Mouse (Mus musculus) liver, embryonic 16.5 days (tissue): ENCODE data around the gene Cadps2. TPM values are rescaled to one million over a fixed set of nuclear protein-coding genes. Genes with fewer than 3 reads are reported as not detected.

Source experiments
- ATAC-seq: fragments of 200-750 bp; cut with Nextera tagmentation; 2 replicates; pipeline ENCODE4 v1.8.0; 2017; ENCODE audit warnings: low read depth, mild to moderate bottlenecking, moderate number of reproducible peaks, moderate library complexity
- H3K27ac ChIP-seq: fragments of 300-500 bp; sonication (generic); 2 replicates; pipeline ENCODE4 v1.5.1; 2014; ENCODE audit warnings: mild to moderate bottlenecking, low read length
- H3K27me3 ChIP-seq: fragments of 300-500 bp; sonication (generic); 2 replicates; pipeline ENCODE4 v1.6.1; 2014; ENCODE audit warnings: low read depth, low read length, mixed read lengths; ENCODE audit not compliant: control insufficient read depth, insufficient read depth
- H3K36me3 ChIP-seq: fragments of 300-500 bp; sonication (generic); 2 replicates; pipeline ENCODE4 v1.6.1; 2014; ENCODE audit warnings: mild to moderate bottlenecking; ENCODE audit not compliant: control insufficient read depth, insufficient read depth
- H3K4me1 ChIP-seq: fragments of 300-500 bp; sonication (generic); 2 replicates; pipeline ENCODE4 v1.6.1; 2014; ENCODE audit warnings: low read depth, low read length, mixed read lengths; ENCODE audit not compliant: control insufficient read depth
- H3K4me2 ChIP-seq: fragments of 300-500 bp; sonication (generic); 2 replicates; pipeline ENCODE4 v1.6.1; 2014; ENCODE audit warnings: low read depth, low read length, mixed read lengths
- H3K4me3 ChIP-seq: fragments of 300-500 bp; sonication (generic); 2 replicates; pipeline ENCODE4 v1.5.1; 2014; ENCODE audit warnings: low read depth, mild to moderate bottlenecking, low read length
- H3K9ac ChIP-seq: fragments of 300-500 bp; sonication (generic); 2 replicates; pipeline ENCODE4 v1.6.1; 2014; ENCODE audit warnings: low read depth, low read length
- H3K9me3 ChIP-seq: fragments of 300-500 bp; sonication (generic); replicated peaks from 2 replicates; pipeline ENCODE4 v1.6.1; 2016; ENCODE audit warnings: low read length; ENCODE audit not compliant: control insufficient read depth
- WGBS: fragments of 180-500 bp; shearing (Covaris S2); extraction: QIAGEN DNeasy Blood & Tissue Kit; methylation state at CpG from one replicate; pipeline ENCODE4 v1.1.7; 2014; ENCODE audit not compliant: insufficient replicate concordance; 5-methylcytosine and 5-hydroxymethylcytosine counted together
- polyA plus RNA-seq: library from polyadenylated mRNA; unstranded; fragments of >200 nt; fragmentation: Nextera tagmentation; extraction: Ambion mirVana; gene quantifications from 2 replicates; pipeline ENCODE4 v1.2.1, GENCODE M21; 2015

The Cadps2 gene
- polyA plus RNA-seq, 1 experiment from 2014 or later = 0.06 TPM

DNA sequence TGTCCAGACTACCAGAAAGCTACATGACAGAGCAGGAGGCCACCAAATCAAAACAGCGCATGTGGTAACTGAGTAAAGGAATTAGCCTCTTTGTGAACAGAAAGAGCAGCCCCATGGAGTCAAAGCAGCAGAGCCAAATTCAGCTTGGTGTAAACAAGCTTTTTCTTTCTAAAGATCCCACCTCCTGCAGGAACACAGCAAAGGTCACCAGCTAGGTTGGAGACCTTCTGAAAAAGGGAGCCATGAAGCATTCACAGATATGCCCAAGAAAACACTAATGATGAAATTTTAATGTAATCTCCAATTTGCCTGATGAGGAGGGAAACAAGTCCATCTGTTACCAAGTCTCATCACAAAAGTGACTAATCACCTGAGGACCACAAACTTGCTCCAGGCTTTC, 270.5 kb downstream of the Cadps2 start:
- no peak for ATAC-seq
- H3K9ac ChIP-seq = no peak overlapping the region
- no peak overlapping the region for H3K4me3 ChIP-seq
- WGBS = 52% methylated on average over 1 of the region's 1 CpGs
- H3K9me3 ChIP-seq = no peaks in the 10 kb centered on the region
- H3K4me2 ChIP-seq = no peak overlapping the region
- H3K27ac ChIP-seq = no peak overlapping the region
- H3K27me3 ChIP-seq = no peaks in the 10 kb centered on the region
- H3K4me1 ChIP-seq = no peaks in the 10 kb centered on the region
- no peaks in the 10 kb centered on the region for H3K36me3 ChIP-seq

DNA sequence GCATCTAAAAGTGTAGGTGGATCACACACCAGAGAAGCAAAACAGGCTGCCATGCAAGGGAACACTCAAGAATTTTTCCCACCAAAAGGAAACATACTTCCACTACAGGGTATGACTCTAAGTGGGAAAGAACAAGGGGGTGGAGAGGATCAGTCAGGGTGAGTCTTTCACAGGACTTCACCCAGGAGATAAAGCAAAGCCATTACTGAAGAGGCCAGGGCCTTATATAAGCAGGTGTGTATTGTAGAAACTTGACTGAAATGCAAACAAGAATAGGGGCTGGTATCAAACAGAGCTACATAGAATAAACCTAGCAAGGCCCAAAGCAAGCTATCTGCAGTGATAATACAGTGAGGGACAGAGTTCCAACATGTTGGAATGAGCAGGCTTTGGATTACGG, 271.6 kb downstream of the Cadps2 start:
- H3K4me1 ChIP-seq = no peaks in the 10 kb centered on the region
- H3K27ac ChIP-seq = no peak overlapping the region
- WGBS = 64% methylated on average over 1 of the region's 1 CpGs
- no peak overlapping the region for H3K9ac ChIP-seq
- ATAC-seq = no peak
- no peak overlapping the region for H3K4me2 ChIP-seq
- no peaks in the 10 kb centered on the region for H3K36me3 ChIP-seq
- H3K9me3 ChIP-seq = no peaks in the 10 kb centered on the region
- H3K27me3 ChIP-seq = no peaks in the 10 kb centered on the region
- no peak overlapping the region for H3K4me3 ChIP-seq

DNA sequence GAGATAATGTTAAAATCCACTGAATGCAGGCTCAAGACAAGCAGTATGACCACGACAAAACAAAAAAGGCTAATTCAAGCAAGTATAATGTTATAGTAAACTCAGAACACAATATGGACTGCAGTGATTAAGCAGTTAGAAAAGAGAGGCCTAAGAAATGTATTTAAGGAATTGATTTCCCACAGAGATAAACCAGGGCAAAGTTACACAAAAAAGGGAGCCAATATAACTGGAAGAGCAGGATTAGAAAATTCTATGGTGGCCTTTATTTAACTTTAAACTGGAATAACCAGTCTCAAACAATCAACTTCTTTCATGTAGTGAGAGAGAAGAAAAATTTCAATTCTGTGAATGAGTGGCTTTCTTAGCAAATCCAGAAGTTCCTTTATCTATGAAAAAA, 289.3 kb downstream of the Cadps2 start:
- Histone ChIP-seq H3K9ac (no peak overlapping the region), H3K4me2 (no peak overlapping the region), H3K9me3 (no peaks in the 10 kb centered on the region), H3K36me3 (no peaks in the 10 kb centered on the region), H3K4me3 (no peak overlapping the region), H3K27ac (no peak overlapping the region), H3K27me3 (no peaks in the 10 kb centered on the region), H3K4me1 (no peaks in the 10 kb centered on the region)
- 57% methylated on average over 1 of the region's 1 CpGs for WGBS
- ATAC-seq = no peak

DNA sequence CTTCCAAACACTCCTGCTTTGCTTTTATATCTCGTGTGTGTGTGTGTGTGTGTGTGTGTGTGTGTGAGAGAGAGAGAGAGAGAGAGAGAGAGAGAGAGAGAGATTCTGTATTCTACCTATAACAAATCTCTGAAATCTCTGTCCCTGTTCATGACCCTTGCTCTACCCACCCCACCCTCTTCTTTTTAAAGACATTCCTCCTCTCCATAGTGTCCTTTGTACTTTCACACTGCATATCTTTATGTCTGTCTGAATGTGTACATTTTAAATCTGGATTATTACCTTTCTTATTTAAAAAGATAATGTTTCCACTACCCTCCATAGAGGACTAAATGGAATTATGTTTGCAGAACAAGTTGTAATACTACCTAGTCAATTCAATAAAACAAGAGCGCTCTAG, 315.5 kb downstream of the Cadps2 start:
- Histone ChIP-seq H3K27ac (no peak overlapping the region), H3K4me3 (no peak overlapping the region), H3K27me3 (no peaks in the 10 kb centered on the region), H3K4me1 (no peaks in the 10 kb centered on the region), H3K36me3 (no peaks in the 10 kb centered on the region), H3K4me2 (no peak overlapping the region), H3K9me3 (no peaks in the 10 kb centered on the region; the same call in 1 of the 2 replicates), H3K9ac (no peak overlapping the region)
- no peak for ATAC-seq
- WGBS = 68% methylated on average over 2 of the region's 2 CpGs

DNA sequence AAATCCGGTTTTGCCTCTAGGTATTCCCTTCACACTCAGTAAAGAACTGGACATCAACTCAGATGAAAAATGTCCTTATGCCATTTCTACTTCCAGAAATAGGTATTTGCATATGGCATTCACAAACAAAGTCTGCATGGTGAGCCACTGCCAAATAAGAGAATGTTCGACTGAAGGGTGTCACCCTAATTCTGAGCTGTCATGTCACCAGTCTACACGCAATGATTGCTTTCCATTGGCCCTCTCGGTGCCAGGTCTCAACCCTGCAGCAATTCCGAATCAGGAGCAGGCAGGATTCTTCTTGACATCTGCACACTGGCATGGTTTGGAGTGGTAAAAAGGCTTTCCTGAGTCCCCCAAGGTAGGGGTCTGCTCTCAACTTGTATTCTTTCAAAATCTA, 316.7 kb downstream of the Cadps2 start:
- no peak overlapping the region for H3K27ac ChIP-seq
- ATAC-seq = no peak

DNA sequence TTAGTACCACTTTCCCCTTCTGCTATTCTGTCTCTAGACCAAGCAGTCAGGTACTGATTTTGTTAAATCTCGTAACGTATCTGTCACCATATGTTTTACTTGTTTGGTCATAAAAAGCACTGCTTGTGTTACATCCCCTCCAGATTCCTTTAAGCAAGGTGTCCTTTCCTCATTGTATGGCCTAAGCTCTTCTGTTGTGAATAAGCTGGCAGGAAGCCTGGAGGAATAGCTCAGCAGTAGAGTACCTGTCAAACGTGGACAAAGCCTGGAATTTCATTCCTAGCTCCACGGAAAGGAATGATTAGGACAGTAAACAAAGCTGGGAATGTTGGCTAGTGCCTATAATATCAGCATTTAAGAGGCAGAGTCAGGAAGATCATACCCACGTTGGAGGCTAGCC, 340.6 kb downstream of the Cadps2 start:
- no peaks in the 10 kb centered on the region for H3K27me3 ChIP-seq
- H3K4me1 ChIP-seq = no peaks in the 10 kb centered on the region
- no peaks in the 10 kb centered on the region for H3K36me3 ChIP-seq
- H3K9me3 ChIP-seq = no peaks in the 10 kb centered on the region
- no peak for ATAC-seq
- no peak overlapping the region for H3K4me2 ChIP-seq
- no peak overlapping the region for H3K4me3 ChIP-seq
- no peak overlapping the region for H3K27ac ChIP-seq
- 42% methylated on average over 5 of the region's 5 CpGs for WGBS
- no peak overlapping the region for H3K9ac ChIP-seq

More for the DNA sequence above, 316.7 kb downstream of the Cadps2 start:
- no peaks in the 10 kb centered on the region for H3K36me3 ChIP-seq
- H3K9ac ChIP-seq = no peak overlapping the region
- H3K4me1 ChIP-seq = no peaks in the 10 kb centered on the region
- H3K4me2 ChIP-seq = no peak overlapping the region
- H3K4me3 ChIP-seq = no peak overlapping the region
- no peaks in the 10 kb centered on the region for H3K27me3 ChIP-seq
- no peaks in the 10 kb centered on the region; the same call in 1 of the 2 replicates for H3K9me3 ChIP-seq
- 66% methylated on average over 5 of the region's 5 CpGs for WGBS

DNA sequence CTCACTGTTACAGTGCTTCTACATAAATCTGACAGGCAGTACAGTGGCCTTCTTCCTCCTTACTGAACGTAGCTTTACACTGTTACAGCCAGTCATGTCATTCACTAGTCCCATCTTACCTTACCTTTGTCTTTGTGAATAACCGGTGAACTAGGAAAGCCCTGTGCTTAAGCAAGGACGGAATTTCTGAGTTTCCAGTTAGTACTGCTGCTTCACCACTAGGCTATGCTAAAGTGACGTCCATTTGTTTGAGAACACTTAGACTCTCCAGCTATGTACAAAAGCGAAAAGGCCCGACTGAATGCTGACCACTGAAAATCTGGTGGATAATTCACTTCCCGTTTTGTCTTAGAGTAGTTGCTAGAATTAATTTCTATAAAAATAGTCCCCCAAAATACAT, 347.4 kb downstream of the Cadps2 start:
- ATAC-seq = no peak
- Histone ChIP-seq H3K27me3 (no peaks in the 10 kb centered on the region), H3K27ac (no peak overlapping the region), H3K4me1 (no peaks in the 10 kb centered on the region), H3K9ac (no peak overlapping the region), H3K4me2 (no peak overlapping the region), H3K9me3 (no peaks in the 10 kb centered on the region), H3K36me3 (no peaks in the 10 kb centered on the region), H3K4me3 (no peak overlapping the region)
- WGBS = 40% methylated on average over 7 of the region's 7 CpGs

DNA sequence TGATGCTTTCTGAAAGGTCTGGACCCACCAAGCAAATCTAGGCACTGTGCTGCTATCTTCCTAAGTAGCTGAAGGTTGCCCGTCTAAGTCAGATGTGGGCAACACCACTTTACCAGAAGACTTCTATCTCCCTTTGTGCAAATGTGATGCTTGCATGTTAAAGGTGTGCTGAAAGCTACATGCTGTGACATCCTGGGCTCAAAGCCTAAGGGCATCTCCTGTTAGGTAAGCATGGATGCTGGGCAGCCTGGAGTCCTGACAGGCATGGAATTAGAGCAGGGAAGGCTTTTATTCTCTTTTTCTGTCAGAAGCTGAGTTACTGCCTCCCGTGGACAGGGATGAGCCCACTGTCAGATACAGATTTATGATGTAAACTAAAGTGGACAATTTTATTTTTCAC, 348.8 kb downstream of the Cadps2 start:
- no peaks in the 10 kb centered on the region for H3K27me3 ChIP-seq
- 64% methylated on average over 2 of the region's 2 CpGs for WGBS
- no peaks in the 10 kb centered on the region for H3K36me3 ChIP-seq
- H3K9ac ChIP-seq = no peak overlapping the region
- H3K9me3 ChIP-seq = no peaks in the 10 kb centered on the region
- H3K4me1 ChIP-seq = no peaks in the 10 kb centered on the region
- ATAC-seq = no peak
- H3K4me2 ChIP-seq = no peak overlapping the region
- no peak overlapping the region for H3K27ac ChIP-seq
- no peak overlapping the region for H3K4me3 ChIP-seq

DNA sequence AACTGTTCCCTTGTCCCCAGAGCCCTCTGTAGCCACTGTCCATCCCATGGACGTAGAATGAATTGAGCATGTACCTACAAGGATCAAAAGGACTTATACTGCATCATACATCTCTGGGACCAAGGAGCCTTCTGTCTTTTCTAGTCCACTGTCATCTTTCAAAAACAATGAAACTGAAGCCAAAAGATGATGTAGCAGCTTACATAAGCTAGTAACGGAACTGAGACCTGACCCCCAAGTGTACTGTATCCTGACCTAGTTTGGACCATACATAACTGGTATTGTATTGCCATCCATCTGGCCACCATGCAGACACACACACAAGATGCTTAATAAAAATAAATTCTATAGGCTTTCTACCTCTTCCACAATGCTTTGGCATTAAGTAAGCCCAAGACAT, 350.2 kb downstream of the Cadps2 start:
- 58% methylated on average over 2 of the region's 2 CpGs for WGBS
- no peaks in the 10 kb centered on the region for H3K36me3 ChIP-seq
- H3K4me3 ChIP-seq = no peak overlapping the region
- H3K4me1 ChIP-seq = no peaks in the 10 kb centered on the region
- H3K27me3 ChIP-seq = no peaks in the 10 kb centered on the region
- H3K27ac ChIP-seq = no peak overlapping the region
- no peak overlapping the region for H3K4me2 ChIP-seq
- no peaks in the 10 kb centered on the region for H3K9me3 ChIP-seq
- ATAC-seq = no peak
- H3K9ac ChIP-seq = no peak overlapping the region

DNA sequence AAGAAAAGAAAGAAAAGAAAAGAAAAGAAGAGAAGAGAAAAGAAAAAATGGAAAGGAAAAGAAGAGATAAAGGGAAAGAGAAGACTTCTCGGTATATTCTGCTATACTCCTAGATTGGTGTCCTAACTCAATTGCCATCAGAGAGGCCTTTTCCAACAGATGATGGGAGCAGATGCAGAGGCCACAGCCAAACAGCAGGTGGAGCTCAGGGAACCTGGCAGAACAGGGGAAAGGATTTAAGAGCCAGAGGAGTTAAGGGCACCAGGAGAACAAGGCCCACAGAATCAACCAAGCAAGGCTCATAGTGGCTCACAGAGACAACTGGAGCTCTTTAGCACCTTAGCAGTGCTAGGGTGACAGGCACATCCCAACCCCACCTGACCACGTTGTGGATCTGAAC, 366.5 kb downstream of the Cadps2 start:
- ATAC-seq = no peak
- no peaks in the 10 kb centered on the region for H3K27me3 ChIP-seq
- no peaks in the 10 kb centered on the region for H3K4me1 ChIP-seq
- no peak overlapping the region for H3K4me2 ChIP-seq
- no peaks in the 10 kb centered on the region for H3K9me3 ChIP-seq
- H3K4me3 ChIP-seq = no peak overlapping the region
- no peak overlapping the region for H3K9ac ChIP-seq
- 35% methylated on average over 2 of the region's 2 CpGs for WGBS
- H3K36me3 ChIP-seq = no peaks in the 10 kb centered on the region
- no peak overlapping the region for H3K27ac ChIP-seq
